Mouse (Mus musculus) CH12.LX (cell line): Measurements from ENCODE around the gene Drd1.

Experiments
- BHLHE40 ChIP-seq: IDR thresholded peaks from 2 replicates; pipeline ENCODE4 v1.6.1; 2011; ENCODE audit warnings: mild to moderate bottlenecking, low read depth, low read length, improper control_type of control experiment
- CTCF ChIP-seq, 2 experiments: IDR thresholded peaks in 1 of 2; conservative IDR thresholded peaks in 1 of 2; 2 replicates each; pipeline ENCODE4 v1.5.1; 2011 to 2012; ENCODE audit warnings: low read depth in 2 of 2, low read length in 2 of 2, improper control_type of control experiment in 1 of 2, inconsistent platforms in 1 of 2, mild to moderate bottlenecking in 1 of 2, moderate library complexity in 1 of 2
- E2F4 ChIP-seq: IDR thresholded peaks from 2 replicates; pipeline ENCODE4 v1.6.1; 2011; ENCODE audit warnings: low read depth, low read length, improper control_type of control experiment; ENCODE audit not compliant: insufficient replicate concordance
- EP300 ChIP-seq: IDR thresholded peaks from 2 replicates; pipeline ENCODE4 v1.6.1; 2011; ENCODE audit warnings: low read length, improper control_type of control experiment
- GABPA ChIP-seq: IDR thresholded peaks from 2 replicates; pipeline ENCODE4 v1.6.1; 2012; ENCODE audit warnings: low read depth, low read length, improper control_type of control experiment, inconsistent platforms; ENCODE audit not compliant: insufficient replicate concordance
- JUND ChIP-seq: conservative IDR thresholded peaks from 2 replicates; pipeline ENCODE4 v1.6.1; 2011; ENCODE audit warnings: low read depth, low read length, improper control_type of control experiment
- KAT2A ChIP-seq: IDR thresholded peaks from 2 replicates; pipeline ENCODE4 v1.6.1; 2012; ENCODE audit warnings: low read length, improper control_type of control experiment, inconsistent platforms; ENCODE audit not compliant: insufficient replicate concordance
- MAX ChIP-seq: IDR thresholded peaks from 2 replicates; pipeline ENCODE4 v1.6.1; 2011; ENCODE audit warnings: low read length, improper control_type of control experiment
- POLR2A ChIP-seq: IDR thresholded peaks from 2 replicates; pipeline ENCODE4 v1.6.1; 2011; ENCODE audit warnings: low read depth, mild to moderate bottlenecking, improper control_type of control experiment, low read length
- POLR2AphosphoS2 ChIP-seq: IDR thresholded peaks from 2 replicates; pipeline ENCODE4 v1.6.1; 2011; ENCODE audit warnings: low read depth, low read length, improper control_type of control experiment
- TBP ChIP-seq: conservative IDR thresholded peaks from 2 replicates; pipeline ENCODE4 v1.6.1; 2011; ENCODE audit warnings: low read depth, low read length, improper control_type of control experiment
- TCF12 ChIP-seq: IDR thresholded peaks from 2 replicates; pipeline ENCODE4 v1.6.1; 2014; ENCODE audit warnings: low read depth, mild to moderate bottlenecking, inconsistent platforms, low read length, improper control_type of control experiment
- USF1 ChIP-seq: IDR thresholded peaks from 2 replicates; pipeline ENCODE4 v1.6.1; 2014; ENCODE audit warnings: low read depth, mild to moderate bottlenecking, inconsistent platforms, low read length, improper control_type of control experiment
- USF2 ChIP-seq: conservative IDR thresholded peaks from 2 replicates; pipeline ENCODE4 v1.6.1; 2011; ENCODE audit warnings: low read depth, low read length, improper control_type of control experiment

GRCm38 (mm10) chr13:54103271-54103670 lies 47.8 kb upstream of the Drd1 start:
- TF ChIP-seq POLR2AphosphoS2 (no peak), CTCF (conservative IDR thresholded peaks at IDR 0.05 in 1 of 2, IDR thresholded peaks at IDR 0.05 in 1 of 2; ENCODE audit: low read depth in 2 of 2, low read length in 2 of 2) (no peak), POLR2A (no peak), USF2 (no peak), MAX (no peak), EP300 (no peak), TCF12 (no peak), GABPA (no peak), TBP (no peak), E2F4 (no peak), JUND (no peak), KAT2A (no peak), BHLHE40 (no peak), USF1 (no peak)
